Mouse (Mus musculus) ES-E14 (cell line): ENCODE measurements around the gene Dmac2.

Experiments used
- CHD2 ChIP-seq: IDR thresholded peaks from 2 replicates; pipeline ENCODE4 v1.6.1; 2014; ENCODE audit warnings: mild to moderate bottlenecking, low read depth, low read length, inconsistent platforms
- MAFK ChIP-seq: IDR thresholded peaks from 2 replicates; pipeline ENCODE4 v1.6.1; 2014; ENCODE audit warnings: mild to moderate bottlenecking, low read depth, low read length, inconsistent platforms; ENCODE audit not compliant: insufficient read depth
- ZNF384 ChIP-seq: IDR thresholded peaks from 2 replicates; pipeline ENCODE4 v1.6.1; 2012; ENCODE audit warnings: low read depth, low read length, inconsistent platforms

GRCm38 (mm10) chr7:25644631-25645030 is 25.4 kb downstream of the Dmac2 start:
- TF ChIP-seq ZNF384 (no peak), CHD2 (no peak), MAFK (no peak)
